Mouse (Mus musculus): ENCODE data around the gene Rmnd5a. TPM values are rescaled to one million over a fixed set of nuclear protein-coding genes. Genes with fewer than 3 reads are reported as not detected.
"Not testable (repeated sequence)": the region's sequence is repeated elsewhere in the genome, so short reads cannot be mapped to it uniquely, and the experiment has no call there.

Gene Rmnd5a
- polyA plus RNA-seq (2015; fragmentation: Nextera tagmentation; extraction: Ambion mirVana), result 9.4 and 9.9 TPM in 2 replicates

GRCm38 (mm10) chr6:71440492-71441250, at the start of gene Rmnd5a:
Gene Rmnd5a (minus strand): TSS chr6:71440637.
- Histone ChIP-seq H3K4me2 (replicated peaks) (peak within 1 kb of the TSS; percentile 98), H3K4me3 (peak within 1 kb of the TSS; percentile 97), H3K27me3 (no peaks in the 10 kb centered on the region), H3K27ac (replicated peaks) (peak within 1 kb of the TSS; percentile 97), H3K36me3 (no peaks in the 10 kb centered on the region), H3K9me3 (no peaks in the 10 kb centered on the region), H3K4me1 (peaks cover 37% of the 10 kb centered on the region), H3K9ac (replicated peaks) (peak within 1 kb of the TSS; percentile 91)
- peak; percentile 99 for ATAC-seq (replicated peaks)
- WGBS, result under 1% methylated on average over 75 of the region's 75 CpGs

GRCm38 (mm10) chr6:71487966-71488365, 47.5 kb upstream of the Rmnd5a start:
- no peaks in the 10 kb centered on the region for H3K4me1 ChIP-seq
- no peaks in the 10 kb centered on the region for H3K36me3 ChIP-seq
- 37% methylated on average over 4 of the region's 4 CpGs for WGBS
- H3K4me2 ChIP-seq (replicated peaks), result no peak overlapping the region
- H3K27me3 ChIP-seq, result no peaks in the 10 kb centered on the region
- H3K9ac ChIP-seq (replicated peaks), result no peak overlapping the region
- no peaks in the 10 kb centered on the region for H3K9me3 ChIP-seq
- H3K27ac ChIP-seq (replicated peaks), result no peak overlapping the region
- no peak overlapping the region for H3K4me3 ChIP-seq
- no peak for ATAC-seq (replicated peaks)

DNA sequence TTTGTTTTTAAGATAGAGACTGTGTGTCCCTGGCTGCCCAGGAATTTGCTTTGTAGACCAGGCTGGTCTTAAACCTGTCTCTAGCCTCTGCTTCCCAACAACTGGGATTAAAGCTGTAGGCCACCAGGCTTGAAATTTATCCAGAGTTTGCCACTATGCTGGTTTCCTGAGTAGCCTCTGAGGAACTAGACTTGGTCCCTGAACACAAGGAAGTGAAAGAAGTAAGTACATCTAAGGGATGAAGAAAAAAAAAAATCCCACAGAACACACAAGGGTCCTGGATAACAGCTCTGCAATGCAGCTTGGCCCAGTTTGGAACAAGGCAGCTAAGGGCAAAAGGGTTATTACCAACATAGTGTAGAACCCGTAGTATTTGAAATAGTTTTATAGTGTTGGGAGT, 46.4 kb upstream of the Rmnd5a start:
- ATAC-seq (replicated peaks), result no peak
- H3K9ac ChIP-seq (replicated peaks), result no peak overlapping the region
- H3K27ac ChIP-seq (replicated peaks), result no peak overlapping the region
- H3K4me3 ChIP-seq, result no peak overlapping the region
- no peaks in the 10 kb centered on the region for H3K4me1 ChIP-seq
- no peaks in the 10 kb centered on the region for H3K36me3 ChIP-seq
- no peaks in the 10 kb centered on the region for H3K27me3 ChIP-seq
- H3K9me3 ChIP-seq, result no peaks in the 10 kb centered on the region
- WGBS, result 87% methylated on average over 1 of the region's 1 CpGs
- H3K4me2 ChIP-seq (replicated peaks), result no peak overlapping the region

GRCm38 (mm10) chr6:71486226-71486625, 45.8 kb upstream of the Rmnd5a start:
- Histone ChIP-seq H3K4me1 (no peaks in the 10 kb centered on the region), H3K9ac (replicated peaks) (no peak overlapping the region), H3K36me3 (no peaks in the 10 kb centered on the region), H3K9me3 (no peaks in the 10 kb centered on the region), H3K4me3 (no peak overlapping the region), H3K27me3 (no peaks in the 10 kb centered on the region), H3K27ac (replicated peaks) (no peak overlapping the region), H3K4me2 (replicated peaks) (no peak overlapping the region)
- ATAC-seq (replicated peaks), result no peak
- 72% methylated on average over 2 of the region's 2 CpGs for WGBS

DNA sequence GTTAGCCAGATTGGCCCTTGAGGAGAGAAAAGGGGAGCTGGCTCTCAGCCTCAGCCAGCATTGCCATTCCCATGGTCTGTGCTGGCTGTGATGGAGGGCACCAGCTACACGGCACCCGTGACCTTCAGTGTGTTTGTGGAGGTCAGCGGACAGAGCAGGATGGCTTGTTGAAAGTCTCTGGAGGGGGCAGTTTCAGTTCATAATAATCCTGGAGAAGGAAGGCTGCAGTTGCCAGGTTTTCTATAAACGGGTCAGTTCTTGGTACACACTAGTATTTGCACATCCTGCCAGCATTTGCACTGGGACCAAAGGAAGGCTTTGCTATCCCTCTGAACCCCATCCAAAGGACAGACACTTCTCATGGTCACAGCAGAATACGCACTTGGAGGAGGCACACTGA, 44.8 kb upstream of the Rmnd5a start:
- H3K27ac ChIP-seq (replicated peaks), result no peak overlapping the region
- no peaks in the 10 kb centered on the region for H3K27me3 ChIP-seq
- H3K9ac ChIP-seq (replicated peaks), result no peak overlapping the region
- H3K9me3 ChIP-seq, result no peaks in the 10 kb centered on the region
- no peak overlapping the region for H3K4me3 ChIP-seq
- no peaks in the 10 kb centered on the region for H3K36me3 ChIP-seq
- no peak for ATAC-seq (replicated peaks)
- no peaks in the 10 kb centered on the region for H3K4me1 ChIP-seq
- 77% methylated on average over 5 of the region's 5 CpGs for WGBS
- H3K4me2 ChIP-seq (replicated peaks), result no peak overlapping the region

GRCm38 (mm10) chr6:71481136-71481535, 40.7 kb upstream of the Rmnd5a start:
- no peak for ATAC-seq (replicated peaks)
- H3K4me1 ChIP-seq, result no peaks in the 10 kb centered on the region
- no peaks in the 10 kb centered on the region for H3K9me3 ChIP-seq
- WGBS, result 34% methylated on average over 7 of the region's 7 CpGs
- H3K36me3 ChIP-seq, result no peaks in the 10 kb centered on the region
- no peaks in the 10 kb centered on the region for H3K27me3 ChIP-seq
- H3K4me2 ChIP-seq (replicated peaks), result no peak overlapping the region
- no peak overlapping the region for H3K27ac ChIP-seq (replicated peaks)
- H3K4me3 ChIP-seq, result no peak overlapping the region
- no peak overlapping the region for H3K9ac ChIP-seq (replicated peaks)

DNA sequence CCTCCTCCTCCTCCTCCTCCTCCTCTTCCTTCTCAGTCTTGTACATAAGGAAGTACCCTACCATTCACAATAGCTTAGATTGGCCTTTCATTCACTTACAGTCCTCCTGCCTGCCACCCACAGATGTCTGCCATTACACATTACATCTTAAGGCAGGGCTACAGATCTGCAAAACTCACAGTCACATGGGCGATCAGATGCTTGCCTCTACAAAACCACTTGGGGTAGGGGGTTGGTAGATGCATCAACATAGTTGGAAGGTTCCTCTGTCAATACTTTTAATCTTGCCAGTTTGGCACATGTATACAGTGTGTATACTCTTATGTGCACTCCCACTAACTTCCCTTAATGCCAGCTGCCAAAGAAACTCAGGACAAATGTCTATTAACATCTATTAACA, 39.7 kb upstream of the Rmnd5a start:
- no peaks in the 10 kb centered on the region for H3K36me3 ChIP-seq
- H3K27ac ChIP-seq (replicated peaks), result no peak overlapping the region
- no peaks in the 10 kb centered on the region for H3K27me3 ChIP-seq
- no peaks in the 10 kb centered on the region for H3K9me3 ChIP-seq
- no peak overlapping the region for H3K4me2 ChIP-seq (replicated peaks)
- H3K9ac ChIP-seq (replicated peaks), result no peak overlapping the region
- 83% methylated on average over 1 of the region's 1 CpGs for WGBS
- H3K4me3 ChIP-seq, result no peak overlapping the region
- ATAC-seq (replicated peaks), result no peak
- no peaks in the 10 kb centered on the region for H3K4me1 ChIP-seq

DNA sequence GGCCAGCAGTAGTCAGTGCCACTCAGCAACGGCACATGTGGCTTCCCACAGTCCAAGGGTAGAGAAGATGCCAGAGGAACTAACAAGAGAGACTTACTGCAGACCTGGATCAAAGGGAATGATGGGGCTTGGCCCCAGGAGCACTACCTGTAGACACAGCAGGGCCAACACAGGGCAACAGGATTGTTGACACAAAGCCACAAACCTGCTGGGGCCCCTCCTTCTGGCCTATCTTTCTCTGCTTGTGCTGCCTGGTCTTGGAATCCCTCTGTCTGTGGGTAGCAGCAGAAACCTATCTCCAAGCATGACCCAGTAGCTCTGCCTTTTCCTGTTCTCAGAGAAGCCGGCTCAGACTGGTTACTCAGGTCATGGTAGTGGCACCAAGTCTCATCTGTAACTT, 39.2 kb upstream of the Rmnd5a start:
- not testable (repeated sequence) for H3K9ac ChIP-seq (replicated peaks); ATAC-seq (replicated peaks); H3K4me1 ChIP-seq; H3K4me2 ChIP-seq (replicated peaks); H3K4me3 ChIP-seq; H3K36me3 ChIP-seq; H3K27me3 ChIP-seq; H3K27ac ChIP-seq (replicated peaks); H3K9me3 ChIP-seq
- WGBS, result 95% methylated on average over 2 of the region's 2 CpGs

GRCm38 (mm10) chr6:71478816-71479568, 38.6 kb upstream of the Rmnd5a start:
- not testable (repeated sequence) for H3K4me2 ChIP-seq (replicated peaks); H3K4me3 ChIP-seq; H3K9ac ChIP-seq (replicated peaks); H3K36me3 ChIP-seq; H3K27me3 ChIP-seq; H3K27ac ChIP-seq (replicated peaks); H3K4me1 ChIP-seq; ATAC-seq (replicated peaks); H3K9me3 ChIP-seq
- 86% methylated on average over 10 of the region's 10 CpGs for WGBS

DNA sequence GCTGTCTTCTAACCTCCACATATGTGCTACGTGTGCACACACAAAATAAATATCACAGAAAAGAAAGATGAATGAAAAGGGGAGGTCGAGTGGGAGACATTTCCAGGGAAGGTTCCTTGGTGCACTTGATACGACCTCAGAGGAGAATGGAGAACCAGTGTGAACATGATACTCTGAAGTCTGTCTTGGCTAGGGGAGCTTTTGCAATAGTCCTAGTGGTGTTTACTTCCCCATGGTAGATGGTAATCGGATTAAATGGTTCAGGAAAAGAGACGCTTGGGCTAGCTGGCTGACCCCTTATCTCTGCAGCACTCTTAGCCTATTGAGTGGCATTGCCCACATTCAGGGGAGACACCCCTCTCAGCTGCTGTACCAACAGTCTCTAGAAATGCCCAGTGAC, 36.3 kb upstream of the Rmnd5a start:
- H3K27ac ChIP-seq (replicated peaks), result no peak overlapping the region
- H3K9me3 ChIP-seq, result no peaks in the 10 kb centered on the region
- no peak overlapping the region for H3K4me2 ChIP-seq (replicated peaks)
- ATAC-seq (replicated peaks), result no peak
- 81% methylated on average over 5 of the region's 5 CpGs for WGBS
- no peaks in the 10 kb centered on the region for H3K36me3 ChIP-seq
- H3K9ac ChIP-seq (replicated peaks), result no peak overlapping the region
- H3K4me1 ChIP-seq, result no peaks in the 10 kb centered on the region
- no peak overlapping the region for H3K4me3 ChIP-seq
- no peaks in the 10 kb centered on the region for H3K27me3 ChIP-seq

- 89% methylated on average over 3 of the region's 3 CpGs for WGBS
- H3K4me1 ChIP-seq, result no peaks in the 10 kb centered on the region
- no peaks in the 10 kb centered on the region for H3K9me3 ChIP-seq
- H3K36me3 ChIP-seq, result no peaks in the 10 kb centered on the region
- no peak overlapping the region for H3K4me2 ChIP-seq (replicated peaks)
- H3K4me3 ChIP-seq, result no peak overlapping the region
- no peaks in the 10 kb centered on the region for H3K27me3 ChIP-seq
- ATAC-seq (replicated peaks), result no peak
- no peak overlapping the region for H3K9ac ChIP-seq (replicated peaks)
- H3K27ac ChIP-seq (replicated peaks), result no peak overlapping the region
These were observed 35.2 kb upstream of the Rmnd5a start for GRCm38 (mm10) chr6:71475604-71476003.

- no peaks in the 10 kb centered on the region for H3K9me3 ChIP-seq
- H3K27me3 ChIP-seq, result no peaks in the 10 kb centered on the region
- H3K4me3 ChIP-seq, result no peak overlapping the region
- H3K4me2 ChIP-seq (replicated peaks), result no peak overlapping the region
- no peaks in the 10 kb centered on the region for H3K36me3 ChIP-seq
- WGBS, result 73% methylated on average over 1 of the region's 1 CpGs
- no peak overlapping the region for H3K9ac ChIP-seq (replicated peaks)
- H3K27ac ChIP-seq (replicated peaks), result no peak overlapping the region
- no peaks in the 10 kb centered on the region for H3K4me1 ChIP-seq
- ATAC-seq (replicated peaks), result no peak
These were observed 32.3 kb upstream of the Rmnd5a start for GRCm38 (mm10) chr6:71472786-71473185.
